Mouse (Mus musculus) lung, postnatal 0 days (tissue): ENCODE results near the gene Mpp3.

ENCODE experiments used
- CTCF ChIP-seq: IDR thresholded peaks from 2 replicates; pipeline ENCODE4 v1.5.1; 2016; ENCODE audit warnings: antibody characterized with exemption, mild to moderate bottlenecking
- EP300 ChIP-seq: IDR thresholded peaks from 2 replicates; pipeline ENCODE4 v1.6.1; 2016; ENCODE audit warnings: antibody characterized with exemption, mild to moderate bottlenecking, control low read depth

DNA sequence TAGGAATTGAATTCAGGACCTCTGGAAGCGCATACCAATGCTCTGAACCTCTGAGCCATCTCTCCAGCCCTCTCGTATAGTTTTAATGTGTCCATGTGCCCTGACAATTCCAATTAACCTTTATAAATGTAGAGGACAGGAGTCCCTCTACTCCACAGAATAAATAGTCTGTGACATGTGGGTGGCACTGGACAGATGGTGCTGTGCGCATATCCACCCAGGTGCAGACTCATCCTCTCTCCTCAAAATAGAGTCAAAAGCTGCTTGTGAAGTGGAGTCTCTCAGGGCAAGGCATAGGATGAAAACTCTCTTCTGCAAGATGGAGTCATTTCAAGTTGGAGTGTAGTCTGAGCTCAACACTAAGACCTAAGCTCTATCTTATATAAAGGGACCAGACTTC is 38.0 kb downstream of the Mpp3 start:
- TF ChIP-seq EP300 (no peak), CTCF (no peak)
